Mouse (Mus musculus): Measurements from ENCODE around the gene Ankrd2.
A peak's percentile ranks its signal among the peaks of the same experiment; 100 is the strongest.
"Not testable (repeated sequence)": the region's sequence is repeated elsewhere in the genome, so short reads cannot be mapped to it uniquely, and the experiment has no call there.

Ankrd2 gene

GRCm38 (mm10) chr19:42054255-42054654, 18.5 kb downstream of the Ankrd2 start:
- no peak for DNase-seq (ENCODE audit: low read depth, low spot score)

GRCm38 (mm10) chr19:42055881-42056280, 20.1 kb downstream of the Ankrd2 start:
- DNase-seq (ENCODE audit: low read depth, low spot score), result no peak

- no peak for DNase-seq (ENCODE audit: low read depth, low spot score)
Measured at GRCm38 (mm10) chr19:42056719-42057409, 21.1 kb downstream of the Ankrd2 start.

- no peak for DNase-seq (ENCODE audit: low read depth, low spot score)
Measured at GRCm38 (mm10) chr19:42058426-42058825, 22.6 kb downstream of the Ankrd2 start.

GRCm38 (mm10) chr19:42061443-42061842, 25.6 kb downstream of the Ankrd2 start:
- DNase-seq (ENCODE audit: low read depth, low spot score), result no peak

GRCm38 (mm10) chr19:42068441-42069240, 32.8 kb downstream of the Ankrd2 start:
- no peak for DNase-seq (ENCODE audit: low read depth, low spot score)

- no peak for DNase-seq (ENCODE audit: low read depth, low spot score)
Measured at GRCm38 (mm10) chr19:42069241-42069525, 33.4 kb downstream of the Ankrd2 start.

GRCm38 (mm10) chr19:42071221-42071620, 35.4 kb downstream of the Ankrd2 start:
- no peak for DNase-seq (ENCODE audit: low read depth, low spot score)

GRCm38 (mm10) chr19:42071886-42072608, 36.2 kb downstream of the Ankrd2 start:
- no peak for DNase-seq (ENCODE audit: low read depth, low spot score)

- DNase-seq (ENCODE audit: low read depth, low spot score), result no peak
Measured at GRCm38 (mm10) chr19:42072802-42073201, 37.0 kb downstream of the Ankrd2 start.

- no peak for DNase-seq (ENCODE audit: low read depth, low spot score)
Measured at GRCm38 (mm10) chr19:42075051-42075450, 39.3 kb downstream of the Ankrd2 start.

- DNase-seq (ENCODE audit: low read depth, low spot score), result no peak
Measured at GRCm38 (mm10) chr19:42075992-42076391, 40.2 kb downstream of the Ankrd2 start.

GRCm38 (mm10) chr19:42078566-42078965, 42.8 kb downstream of the Ankrd2 start:
- DNase-seq (ENCODE audit: low read depth, low spot score), result no peak

- no peak for DNase-seq (ENCODE audit: low read depth, low spot score)
Measured at GRCm38 (mm10) chr19:42079006-42079405, 43.2 kb downstream of the Ankrd2 start.

GRCm38 (mm10) chr19:42079950-42080349, 44.1 kb downstream of the Ankrd2 start:
- no peak for DNase-seq (ENCODE audit: low read depth, low spot score)

- no peak for DNase-seq (ENCODE audit: low read depth, low spot score)
Measured at GRCm38 (mm10) chr19:42080469-42080868, 44.7 kb downstream of the Ankrd2 start.

- DNase-seq (ENCODE audit: low read depth, low spot score), result not testable (repeated sequence)
Measured at GRCm38 (mm10) chr19:42081613-42082012, 45.8 kb downstream of the Ankrd2 start.

GRCm38 (mm10) chr19:42085690-42086089, 49.9 kb downstream of the Ankrd2 start:
- no peak for DNase-seq (ENCODE audit: low read depth, low spot score)

- peak; percentile 90 for DNase-seq (ENCODE audit: low read depth, low spot score)
Measured at GRCm38 (mm10) chr19:42086166-42086565, 50.4 kb downstream of the Ankrd2 start, which contains the start of gene Morn4. Gene Morn4 (minus strand): TSS chr19:42086357.

GRCm38 (mm10) chr19:42089103-42089747, 53.4 kb downstream of the Ankrd2 start:
- no peak for DNase-seq (ENCODE audit: low read depth, low spot score)

GRCm38 (mm10) chr19:42089748-42090595, 54.2 kb downstream of the Ankrd2 start, which contains the start of gene Pi4k2a:
Gene Pi4k2a (plus strand): TSS chr19:42090470.
- peak; percentile 99 for DNase-seq (ENCODE audit: low read depth, low spot score)
